Mouse (Mus musculus) adrenal gland, postnatal 10 days (tissue): Measurements from ENCODE around the gene Ins2. TPM values are rescaled to one million over a fixed set of nuclear protein-coding genes. Genes with fewer than 3 reads are reported as not detected.

Experiments used
- microRNA-seq: library from miRNA; unstranded; fragments of <30 nt; microRNA quantifications from one replicate; pipeline ENCODE4 v1.2.0, GENCODE M21; 2021
- total RNA-seq, 2 experiments: library from RNA; stranded (reverse); gene quantifications; 2 replicates each; pipeline ENCODE4 v1.2.3; 2021

Gene Ins2
- total RNA-seq, 2 experiments from 2014 or later: not detected

Small RNAs within 50 kb of the gene (microRNA-seq; reads per million reads assigned to microRNA genes)
- gene Mir483: 1,705 reads per million, percentile 81 among the genes with 10 or more reads in this experiment

Other genes with a start within 250 kb of the Ins2 start
- 1,000 to 10,000 TPM in 1 of 2 experiments, 100 to 1,000 TPM in 1; 272 to 1,179 TPM for gene Tnnt3, start 244.5 kb downstream of the Ins2 start, total RNA-seq
- 10 to 100 TPM in 1 of 2 experiments, 1 to 10 TPM in 1; 5.1 to 15.8 TPM for gene Mrpl23, start 210.7 kb downstream of the Ins2 start, total RNA-seq
- gene Igf2, start 76.6 kb downstream of the Ins2 start, total RNA-seq: 1,000 to 10,000 TPM; 1,376 to 1,421 TPM
- gene Gm49394, start 73.4 kb downstream of the Ins2 start, total RNA-seq: under 1 TPM in 1 of 2 experiments, not detected in 1; 0.09 TPM
- 100 to 1,000 TPM; 403 to 460 TPM for gene Th, start 187.7 kb upstream of the Ins2 start, total RNA-seq
- under 1 TPM in 1 of 2 experiments, not detected in 1; 0.24 TPM for gene Ascl2, start 225.9 kb upstream of the Ins2 start, total RNA-seq